Mouse (Mus musculus) layer of hippocampus, adult 18-20 months (tissue): Measurements from ENCODE around the gene Cryba4. TPM values are rescaled to one million over a fixed set of nuclear protein-coding genes. Genes with fewer than 3 reads are reported as not detected.

Experiments
- DNase-seq, 2 experiments: peaks; one replicate each; pipeline ENCODE4 v3.0.0; 2022; ENCODE audit warnings: low spot score in 2 of 2
- total RNA-seq, 2 experiments: library from RNA; stranded (reverse); gene quantifications; 2 replicates each; pipeline ENCODE4 v1.2.3; 2021

The Cryba4 gene
- total RNA-seq, 2 experiments from 2014 or later = 1.0 TPM; not detected in 1

- DNase-seq = no peak
Measured at GRCm38 (mm10) chr5:112286984-112287641, 34.8 kb upstream of the Cryba4 start.

- no peak for DNase-seq
Measured at GRCm38 (mm10) chr5:112286608-112286983, 34.3 kb upstream of the Cryba4 start.

GRCm38 (mm10) chr5:112285548-112286085 lies 33.3 kb upstream of the Cryba4 start:
- DNase-seq = no peak

- no peak for DNase-seq
Measured at GRCm38 (mm10) chr5:112284203-112284582, 31.9 kb upstream of the Cryba4 start.

DNA sequence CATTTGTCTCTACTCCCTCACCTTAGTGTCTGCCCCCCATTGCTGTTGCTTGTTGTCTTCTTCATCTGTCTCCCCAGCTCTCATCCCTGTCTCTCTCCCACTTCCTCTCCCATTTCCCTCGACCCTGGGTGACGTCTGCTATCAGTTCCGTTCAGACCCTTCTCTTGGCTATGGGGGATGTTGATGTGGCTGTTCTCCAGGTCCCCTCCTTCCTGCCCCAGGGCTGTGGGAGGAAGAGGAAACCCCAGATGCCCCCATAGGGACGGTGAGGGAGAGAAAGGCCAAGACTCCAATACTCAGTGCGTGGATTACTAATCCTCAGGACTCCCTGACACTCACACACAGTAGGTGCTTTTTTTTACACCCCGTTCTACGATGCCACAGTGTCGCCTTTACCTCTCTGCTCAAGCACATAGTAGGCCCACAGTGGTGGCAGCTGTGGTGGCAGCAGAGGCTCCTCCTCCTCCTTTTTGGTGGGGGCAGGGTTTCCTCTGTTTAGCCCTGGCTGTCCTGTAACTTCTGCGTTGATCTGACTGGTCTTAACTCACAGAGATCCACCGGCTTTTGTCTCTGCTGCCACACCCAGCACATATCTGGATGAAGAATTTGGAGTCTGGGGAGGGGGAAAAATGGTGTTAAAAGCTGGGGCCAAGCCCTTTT lies 31.4 kb upstream of the Cryba4 start:
- DNase-seq = no peak

DNA sequence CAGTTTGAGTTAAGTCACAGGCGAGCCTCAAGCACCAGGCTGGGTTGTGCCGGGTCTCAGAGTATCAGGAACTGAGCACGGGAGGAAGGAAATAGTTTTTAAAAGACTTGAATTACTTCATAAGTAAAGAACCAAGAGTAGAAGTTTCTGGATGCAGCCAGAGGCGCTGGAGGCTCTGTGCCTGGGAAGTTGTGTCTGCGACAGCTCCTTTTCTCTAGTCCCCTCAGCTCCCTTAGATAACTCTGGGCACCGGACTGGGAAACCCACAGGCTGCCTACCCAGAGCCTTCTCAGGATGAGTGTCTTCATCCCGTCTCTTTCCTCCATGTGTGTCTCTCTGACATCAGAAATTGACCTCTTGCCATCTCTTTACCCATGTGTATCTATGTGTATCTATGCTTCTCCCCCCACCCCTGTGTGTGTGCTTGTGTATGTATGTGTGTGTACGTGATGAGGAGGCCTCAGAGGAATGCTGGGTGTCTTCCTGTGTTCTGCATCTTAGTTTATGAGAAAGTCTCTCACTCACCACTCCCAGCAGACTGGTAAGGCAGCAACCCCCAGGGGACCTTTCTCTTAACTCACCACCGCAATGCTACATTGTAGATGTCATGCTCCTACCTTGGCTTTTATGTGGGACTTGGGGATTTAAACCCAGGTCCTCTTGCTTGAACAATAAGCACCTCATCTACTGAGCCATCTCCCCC lies 30.6 kb upstream of the Cryba4 start:
- no peak for DNase-seq

- DNase-seq = no peak
Measured at GRCm38 (mm10) chr5:112282123-112282779, 29.9 kb upstream of the Cryba4 start.

GRCm38 (mm10) chr5:112281676-112282075 lies 29.4 kb upstream of the Cryba4 start:
- DNase-seq = no peak

GRCm38 (mm10) chr5:112280863-112281660 lies 28.7 kb upstream of the Cryba4 start:
- DNase-seq = no peak

DNA sequence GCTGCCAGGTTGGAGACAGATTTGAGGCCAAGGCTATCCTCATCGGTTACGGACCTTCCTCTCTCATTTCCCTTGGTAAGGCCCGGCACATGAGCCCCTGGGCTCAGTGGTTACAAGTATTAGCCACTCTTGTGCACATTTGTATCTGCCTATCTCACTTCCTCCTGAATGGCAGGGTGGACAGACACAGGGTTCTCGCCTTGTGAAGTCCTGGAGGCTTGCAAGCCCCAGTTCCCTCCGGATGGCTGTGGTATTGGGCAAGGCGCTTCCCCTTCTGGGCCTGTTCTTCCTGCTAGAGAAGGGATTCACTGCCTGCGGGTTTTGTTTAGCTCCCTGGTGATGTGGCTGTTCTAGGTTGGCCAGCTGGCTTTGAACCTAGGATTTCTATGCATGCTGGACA lies 27.8 kb upstream of the Cryba4 start:
- DNase-seq = no peak

GRCm38 (mm10) chr5:112279181-112280021 lies 27.1 kb upstream of the Cryba4 start:
- DNase-seq = no peak

- no peak for DNase-seq
Measured at GRCm38 (mm10) chr5:112277906-112278470, 25.7 kb upstream of the Cryba4 start.

DNA sequence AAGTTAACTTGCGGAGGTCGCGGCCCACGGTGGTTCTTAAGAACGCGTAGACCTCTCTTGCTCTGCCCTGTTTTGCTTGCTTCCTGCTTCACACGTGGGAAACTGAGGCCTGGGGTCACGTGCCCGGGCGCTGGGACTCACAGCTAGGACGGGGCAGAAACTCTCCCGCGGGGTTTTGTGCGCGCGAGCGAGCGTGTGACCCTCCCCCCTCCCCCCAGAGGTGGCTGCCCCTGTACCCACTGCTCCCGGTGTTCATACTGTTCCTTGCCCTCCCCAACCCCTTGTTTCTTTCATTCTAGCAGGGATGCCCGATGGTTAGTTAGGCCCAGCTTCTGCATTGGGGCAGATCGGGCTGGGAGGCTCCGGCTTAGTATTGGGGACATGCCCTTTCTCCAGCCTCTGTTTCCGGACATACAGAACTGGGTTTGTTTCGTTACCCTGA lies 24.6 kb upstream of the Cryba4 start:
- DNase-seq = no peak

- peak; percentile 100 for DNase-seq
Measured at GRCm38 (mm10) chr5:112276267-112276873, 24.1 kb upstream of the Cryba4 start, which contains the start of gene Tpst2. TSS of gene Tpst2 (plus strand) at chr5:112276691.

GRCm38 (mm10) chr5:112275021-112275804 lies 22.9 kb upstream of the Cryba4 start:
- no peak for DNase-seq

DNA sequence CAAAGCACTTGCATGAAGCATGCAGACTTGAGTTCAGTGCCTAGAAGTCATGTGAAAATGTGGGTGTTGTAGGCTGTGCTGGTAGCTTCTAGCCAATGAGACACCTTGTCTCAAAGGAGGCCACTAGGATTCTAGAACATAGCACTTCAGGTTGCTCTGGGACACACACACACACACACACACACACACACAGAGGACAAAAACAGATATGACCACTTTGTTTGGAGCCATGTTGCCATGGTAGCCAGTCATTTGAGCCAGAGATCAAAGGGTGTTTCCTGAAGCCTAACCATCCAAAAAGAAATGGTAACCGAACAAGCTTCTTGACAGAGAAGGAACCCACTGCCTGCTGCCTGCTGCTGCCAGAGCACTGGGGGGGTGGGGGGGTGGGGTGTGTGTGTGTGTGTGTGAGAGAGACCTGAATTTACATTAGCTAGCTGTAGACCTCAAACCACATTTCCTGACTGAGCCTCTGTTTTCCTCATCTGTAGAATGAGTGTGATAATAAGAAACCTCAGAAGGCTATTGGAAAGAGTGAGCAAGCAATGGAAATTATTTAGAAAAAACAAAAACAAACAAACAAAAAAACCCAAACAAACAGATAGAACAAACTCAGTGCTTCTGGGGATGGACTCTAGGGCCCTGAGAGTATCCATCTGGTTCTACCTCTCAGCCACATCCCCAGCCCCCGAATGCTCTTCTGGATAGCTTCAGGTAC lies 21.6 kb upstream of the Cryba4 start:
- no peak for DNase-seq

GRCm38 (mm10) chr5:112272934-112273333 lies 20.6 kb upstream of the Cryba4 start:
- DNase-seq = no peak
